Mouse (Mus musculus) thymus, adult 2 months (tissue): ENCODE results near the gene Fam69a.

Source experiments
- CTCF ChIP-seq: fragments of 200-500 bp; IDR thresholded peaks from 2 replicates; pipeline ENCODE4 v1.5.1; 2012; ENCODE audit warnings: mild to moderate bottlenecking, control low read depth, low read length, moderate library complexity, borderline replicate concordance; ENCODE audit not compliant: control insufficient read depth, poor library complexity, insufficient read depth; ENCODE audit errors: extremely low read depth
- POLR2A ChIP-seq: fragments of 200-500 bp; IDR thresholded peaks from 2 replicates; pipeline ENCODE4 v1.6.1; 2012; ENCODE audit warnings: mild to moderate bottlenecking, low read length, control low read depth, moderate library complexity; ENCODE audit not compliant: control insufficient read depth, poor library complexity, insufficient read depth; ENCODE audit errors: extremely low read depth

DNA sequence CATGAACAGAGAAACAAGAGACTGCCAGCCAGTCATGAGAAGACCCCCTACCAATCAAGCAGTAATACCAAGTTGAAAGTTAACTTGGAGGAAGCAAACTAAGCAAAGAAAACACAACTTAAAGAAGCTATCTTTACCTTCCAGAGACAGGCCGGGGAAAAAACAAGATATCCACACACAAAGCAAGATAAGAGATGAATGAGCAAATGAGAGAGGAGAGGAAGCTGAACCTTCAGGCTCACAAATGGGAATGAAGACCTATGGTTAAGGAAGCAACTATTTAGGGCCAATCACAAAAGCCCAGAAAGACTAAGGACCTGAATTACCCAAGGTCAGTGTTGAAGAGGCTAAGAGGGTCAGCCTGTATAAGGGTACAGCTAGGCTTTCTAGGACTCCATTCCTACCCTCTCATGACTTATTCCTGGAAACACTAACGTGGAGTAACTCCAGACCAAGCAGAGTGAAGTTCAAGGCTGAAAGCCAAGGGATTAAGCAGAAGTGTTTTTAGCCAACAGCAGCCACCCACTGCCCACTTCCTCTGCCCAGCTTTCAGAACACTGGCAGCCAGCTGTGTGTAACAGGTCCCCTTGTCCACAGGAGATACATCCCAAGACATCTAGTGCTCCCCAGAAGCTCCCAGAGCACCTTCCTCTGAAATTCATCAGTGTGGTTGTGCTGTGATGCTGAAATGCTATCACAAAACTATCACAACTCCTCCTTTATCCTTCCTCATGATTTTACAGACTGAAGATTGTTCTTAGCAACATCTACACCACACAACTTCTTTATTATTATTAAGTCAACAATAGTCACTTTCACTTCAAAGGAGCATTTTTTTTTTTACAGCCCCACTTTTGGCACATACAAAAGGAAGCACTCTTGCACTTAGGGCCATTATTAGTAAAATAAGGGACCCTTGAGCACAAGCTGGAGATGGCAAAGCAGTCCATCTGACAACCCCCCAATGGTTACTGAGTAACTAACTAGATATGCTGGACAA is 120.5 kb downstream of the Fam69a start:
- TF ChIP-seq POLR2A (no peak), CTCF (no peak)
